Mouse (Mus musculus) spleen, adult 2 months (tissue): Measurements from ENCODE around the gene Vkorc1.

Source experiments
- CTCF ChIP-seq: fragments of 200-500 bp; IDR thresholded peaks from 2 replicates; pipeline ENCODE4 v1.5.1; 2011; ENCODE audit warnings: mild to moderate bottlenecking, inconsistent platforms; ENCODE audit not compliant: insufficient read depth, insufficient read length, insufficient replicate concordance; ENCODE audit errors: extremely low read depth
- POLR2A ChIP-seq: fragments of 200-500 bp; IDR thresholded peaks from 2 replicates; pipeline ENCODE4 v1.6.1; 2011; ENCODE audit warnings: low read depth, low read length, inconsistent platforms

DNA sequence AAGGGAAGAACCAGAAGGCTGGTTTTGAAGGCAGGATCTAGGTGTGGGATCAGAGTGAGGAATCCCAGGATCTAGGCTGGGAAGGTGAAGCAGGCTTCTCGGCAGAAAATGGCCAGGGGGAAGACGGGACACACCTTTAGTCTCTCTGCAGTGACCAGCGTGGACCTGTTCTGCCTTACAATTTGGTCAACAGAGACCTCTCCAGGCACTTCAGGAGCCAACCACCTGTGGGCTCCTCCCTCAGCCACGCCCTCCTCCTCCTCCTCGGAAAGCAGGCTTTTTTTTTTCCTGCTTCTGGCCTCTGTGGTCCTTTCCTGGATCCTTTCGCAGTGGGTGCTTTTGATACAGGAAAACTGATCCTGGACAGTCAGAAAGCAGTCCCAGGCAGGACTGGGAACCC, 34.5 kb upstream of the Vkorc1 start, which contains the start of gene Prss8:
- TF ChIP-seq CTCF (no peak), POLR2A (no peak)
